Mouse (Mus musculus) liver, embryonic 15.5 days (tissue): ENCODE data around the gene Ankrd12. TPM values are rescaled to one million over a fixed set of nuclear protein-coding genes. Genes with fewer than 3 reads are reported as not detected.

ENCODE experiments used
- ATAC-seq: fragments of 200-750 bp; cut with Nextera tagmentation; 2 replicates; pipeline ENCODE4 v1.8.0; 2017; ENCODE audit warnings: moderate number of reproducible peaks, mild to moderate bottlenecking, moderate library complexity; ENCODE audit not compliant: insufficient read depth
- H3K27ac ChIP-seq: fragments of 300-500 bp; sonication (generic); replicated peaks from 2 replicates; pipeline ENCODE4 v1.5.1; 2015; ENCODE audit warnings: mild to moderate bottlenecking, inconsistent platforms
- H3K27me3 ChIP-seq: fragments of 300-500 bp; sonication (generic); 2 replicates; pipeline ENCODE4 v1.6.1; 2015; ENCODE audit warnings: mild to moderate bottlenecking, inconsistent platforms
- H3K36me3 ChIP-seq: fragments of 300-500 bp; sonication (generic); replicated peaks from 2 replicates; pipeline ENCODE4 v1.6.1; 2015; ENCODE audit warnings: moderate library complexity, mild to moderate bottlenecking, inconsistent platforms
- H3K4me1 ChIP-seq: fragments of 300-500 bp; sonication (generic); replicated peaks from 2 replicates; pipeline ENCODE4 v1.6.1; 2015; ENCODE audit warnings: inconsistent platforms
- H3K4me2 ChIP-seq: fragments of 300-500 bp; sonication (generic); 2 replicates; pipeline ENCODE4 v1.6.1; 2015; ENCODE audit warnings: moderate library complexity, mild to moderate bottlenecking, inconsistent platforms
- H3K4me3 ChIP-seq: fragments of 300-500 bp; sonication (generic); replicated peaks from 2 replicates; pipeline ENCODE4 v1.5.1; 2015; ENCODE audit warnings: mild to moderate bottlenecking, inconsistent platforms
- H3K9ac ChIP-seq: fragments of 300-500 bp; sonication (generic); 2 replicates; pipeline ENCODE4 v1.6.1; 2015; ENCODE audit warnings: moderate library complexity, mild to moderate bottlenecking, inconsistent platforms
- H3K9me3 ChIP-seq: fragments of 300-500 bp; sonication (generic); replicated peaks from 2 replicates; pipeline ENCODE4 v1.6.1; 2016; ENCODE audit warnings: inconsistent platforms
- WGBS: fragments of 180-500 bp; shearing (Covaris S2); methylation state at CpG from one replicate; pipeline ENCODE4 v1.1.7; 2015; ENCODE audit warnings: mixed read lengths; ENCODE audit not compliant: insufficient replicate concordance; 5-methylcytosine and 5-hydroxymethylcytosine counted together
- polyA plus RNA-seq: library from polyadenylated mRNA; unstranded; fragments of >200 nt; fragmentation: Nextera tagmentation; extraction: Ambion mirVana; gene quantifications from 2 replicates; pipeline ENCODE4 v1.2.1, GENCODE M21; 2015

Ankrd12 gene
- polyA plus RNA-seq, 1 experiment from 2014 or later = 6.8 TPM

DNA sequence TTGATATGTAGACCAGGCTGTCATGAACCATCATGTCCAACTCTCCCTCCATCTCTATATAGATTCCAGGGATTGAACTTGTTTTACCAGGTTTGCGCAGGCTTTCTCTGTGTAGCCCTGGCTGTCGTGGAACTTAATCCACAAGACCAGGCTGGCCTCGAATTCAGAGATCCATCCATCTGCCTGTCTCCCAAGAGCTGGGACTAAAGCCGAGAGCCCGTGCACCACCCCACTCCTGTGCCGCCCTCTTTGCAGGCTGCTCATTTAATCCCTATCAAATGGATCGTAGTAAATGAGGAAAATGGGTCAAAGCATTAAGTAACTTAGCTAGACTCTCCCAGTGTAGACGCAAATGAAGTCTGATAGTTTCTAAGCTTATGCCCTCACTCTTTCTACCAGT, 30.6 kb upstream of the Ankrd12 start:
- Histone ChIP-seq H3K4me2 (no peak overlapping the region), H3K27me3 (no peaks in the 10 kb centered on the region), H3K36me3 (no peaks in the 10 kb centered on the region), H3K9ac (no peak overlapping the region), H3K4me1 (peaks cover 41% of the 10 kb centered on the region), H3K9me3 (no peaks in the 10 kb centered on the region), H3K4me3 (no peak overlapping the region), H3K27ac (no peak overlapping the region)
- 62% methylated on average over 8 of the region's 8 CpGs for WGBS
- ATAC-seq = no peak

DNA sequence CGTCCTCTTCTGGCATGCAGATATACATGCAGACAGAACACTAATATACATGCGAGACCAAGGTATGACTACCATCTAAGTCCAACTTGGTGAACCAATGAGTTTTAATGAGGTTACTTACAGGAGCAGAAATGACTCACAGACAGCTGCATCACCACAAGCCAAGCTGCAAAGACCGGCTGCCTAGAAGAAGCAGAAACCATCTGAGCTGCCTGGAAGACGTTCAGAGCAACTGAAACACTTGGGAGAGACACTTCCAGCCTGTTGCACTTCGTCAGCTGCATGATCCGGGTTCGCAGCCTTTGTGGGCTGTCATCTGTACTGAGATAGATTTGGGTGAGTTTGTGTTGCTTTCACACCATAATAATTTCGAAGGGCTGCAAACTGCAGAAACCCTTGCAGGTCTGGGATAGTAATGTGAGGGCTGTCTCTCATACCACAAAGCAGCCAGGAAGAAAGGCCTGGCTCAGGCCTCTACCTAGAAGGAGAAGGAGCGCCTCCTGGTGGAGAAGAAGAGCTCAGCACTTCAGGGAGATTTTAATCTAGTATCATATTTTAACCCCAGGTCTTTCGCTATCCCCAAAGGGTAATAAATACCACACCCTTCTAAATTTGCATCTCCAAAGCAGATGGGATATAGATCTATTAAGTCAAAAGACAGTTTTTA, 29.8 kb upstream of the Ankrd12 start:
- no peak for ATAC-seq
- H3K27me3 ChIP-seq = no peaks in the 10 kb centered on the region
- H3K9ac ChIP-seq = no peak overlapping the region
- 50% methylated on average over 10 of the region's 10 CpGs for WGBS
- peak overlapping the region; percentile 5; the same call in 1 of the 2 replicates for H3K4me2 ChIP-seq
- H3K27ac ChIP-seq = no peak overlapping the region
- no peak overlapping the region for H3K4me3 ChIP-seq
- no peaks in the 10 kb centered on the region for H3K36me3 ChIP-seq
- no peaks in the 10 kb centered on the region for H3K9me3 ChIP-seq
- peaks cover 40% of the 10 kb centered on the region for H3K4me1 ChIP-seq

DNA sequence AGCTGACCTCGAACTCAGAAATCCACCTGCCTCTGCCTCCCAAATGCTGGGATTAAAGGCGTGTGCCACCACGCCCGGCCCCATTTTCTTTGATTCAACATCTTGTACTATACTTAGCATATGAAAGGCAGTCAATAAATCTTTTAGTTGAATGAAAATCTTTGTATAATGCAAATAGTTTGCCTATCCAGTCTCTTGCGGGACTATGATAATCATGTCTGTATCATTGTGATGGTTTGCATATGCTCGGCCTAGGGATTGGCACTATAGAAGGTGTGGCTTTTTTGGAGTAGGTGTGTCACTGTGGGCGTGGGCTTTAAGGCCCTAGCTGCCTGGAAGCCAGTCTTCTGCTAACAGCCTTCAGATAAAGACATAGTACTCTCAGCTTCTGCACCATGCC, 27.2 kb upstream of the Ankrd12 start:
- WGBS = 69% methylated on average over 7 of the region's 7 CpGs

DNA sequence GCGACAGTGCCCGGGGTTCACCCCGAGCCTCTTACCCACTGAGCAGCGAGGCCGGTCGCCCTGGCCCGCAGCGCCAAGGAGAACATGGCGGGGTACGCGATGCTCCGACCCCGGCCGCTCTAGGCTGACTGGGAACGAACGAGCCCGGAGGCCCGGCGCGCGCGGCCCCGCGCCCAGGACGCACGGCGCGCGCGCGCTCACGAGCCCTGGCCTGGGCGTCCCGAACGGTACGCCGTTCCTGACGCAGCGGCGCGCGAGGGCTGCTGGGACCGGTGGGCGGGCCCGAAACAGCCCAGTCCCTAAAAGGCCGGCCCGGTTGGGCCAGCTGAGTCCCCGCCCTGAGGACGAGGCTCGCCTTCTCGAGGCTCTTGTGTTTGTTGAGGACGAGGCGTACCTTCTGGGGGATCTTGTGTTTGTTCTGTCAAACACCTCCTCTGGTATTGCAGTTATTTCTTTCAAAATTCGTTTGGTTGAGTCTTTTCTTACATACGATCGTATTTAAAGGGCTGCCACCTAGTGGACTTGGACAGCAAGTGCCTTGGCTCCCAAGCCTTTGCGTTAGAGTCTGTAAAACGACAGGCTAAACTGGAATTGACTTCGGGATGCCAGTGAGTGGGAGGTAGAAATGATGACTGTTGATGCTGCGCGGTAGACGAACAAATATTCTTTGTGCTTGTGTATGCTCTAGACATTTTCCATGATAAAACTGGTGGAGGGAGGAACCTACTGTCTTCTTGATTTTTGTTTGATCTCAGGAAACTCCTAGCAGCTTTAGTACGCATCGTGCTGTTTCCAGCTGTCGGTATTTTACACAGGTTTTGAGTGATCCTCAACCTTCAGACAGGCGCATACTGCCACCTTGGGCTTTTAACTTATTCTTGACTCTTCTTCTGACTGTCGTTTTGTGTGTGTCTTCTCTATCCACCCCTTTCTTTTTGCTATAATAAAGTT, 24.8 kb upstream of the Ankrd12 start, which contains the start of gene Ndufv2:
Ndufv2 (minus strand) TSS at position 180 of the 951 bp plus-strand sequence.
- peak; percentile 99 for ATAC-seq
- WGBS = under 1% methylated on average over 67 of the region's 67 CpGs
- Histone ChIP-seq H3K9ac (peak within 1 kb of the TSS; percentile 95), H3K36me3 (0 out of 2 replicates have a peak, but pooled peaks cover 3% of the 10 kb centered on the region), H3K9me3 (no peaks in the 10 kb centered on the region), H3K4me1 (peaks cover 39% of the 10 kb centered on the region), H3K27me3 (no peaks in the 10 kb centered on the region), H3K4me3 (peak within 1 kb of the TSS; percentile 92), H3K27ac (peak within 1 kb of the TSS; percentile 94), H3K4me2 (peak within 1 kb of the TSS; percentile 85)

More for the DNA sequence above, 27.2 kb upstream of the Ankrd12 start:
- Histone ChIP-seq H3K4me2 (no peak overlapping the region), H3K36me3 (no peaks in the 10 kb centered on the region), H3K9me3 (no peaks in the 10 kb centered on the region), H3K4me1 (peaks cover 36% of the 10 kb centered on the region), H3K4me3 (no peak overlapping the region), H3K27ac (no peak overlapping the region), H3K27me3 (no peaks in the 10 kb centered on the region), H3K9ac (no peak overlapping the region)
- no peak for ATAC-seq

DNA sequence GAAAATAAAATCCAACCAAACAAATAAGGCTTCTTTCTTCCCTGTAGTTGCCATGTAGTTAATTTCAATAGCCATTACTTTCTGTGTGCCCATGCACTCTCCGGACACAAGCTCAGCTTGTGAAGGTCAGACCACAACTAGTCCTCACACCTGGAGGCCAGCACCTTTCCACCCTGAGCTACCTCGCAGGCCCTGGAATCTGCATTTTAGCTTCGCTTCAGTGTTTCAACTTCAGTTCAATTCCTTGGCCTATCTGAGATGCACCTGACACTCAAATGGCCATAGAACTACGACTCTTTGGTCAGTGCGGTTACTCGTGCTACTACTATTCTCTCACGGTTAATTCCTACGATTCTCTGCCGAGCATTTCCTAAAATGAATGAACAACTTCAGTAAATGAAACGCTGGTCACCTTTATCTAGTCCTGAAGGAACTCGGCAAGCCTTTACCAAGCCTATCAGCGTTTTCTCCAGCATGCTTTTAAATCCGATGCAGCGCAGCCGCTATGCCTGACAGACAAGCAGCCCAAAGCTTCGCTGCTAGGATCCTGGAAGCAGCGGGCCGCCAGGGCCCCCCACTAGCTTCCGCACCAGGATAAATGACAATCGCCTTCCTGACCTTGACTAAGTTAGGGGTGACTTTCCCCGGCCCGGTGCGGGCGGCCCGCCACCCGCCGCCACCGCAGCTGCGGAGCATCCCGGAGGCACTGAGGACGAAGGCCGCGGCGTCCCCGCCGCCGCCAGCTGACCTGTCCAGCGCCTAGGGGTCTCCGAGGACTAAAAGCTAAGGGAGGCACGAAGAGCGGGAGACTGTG, 23.9 kb upstream of the Ankrd12 start:
- H3K36me3 ChIP-seq = 0 out of 2 replicates have a peak, but pooled peaks cover 5% of the 10 kb centered on the region
- H3K9ac ChIP-seq = peak overlapping the region; percentile 95
- H3K4me1 ChIP-seq = peaks cover 38% of the 10 kb centered on the region
- no peaks in the 10 kb centered on the region for H3K9me3 ChIP-seq
- H3K4me3 ChIP-seq = peak overlapping the region; percentile 92
- ATAC-seq = peak; percentile 43
- under 1% methylated on average over 41 of the region's 41 CpGs for WGBS
- peak overlapping the region; percentile 94 for H3K27ac ChIP-seq
- H3K27me3 ChIP-seq = no peaks in the 10 kb centered on the region
- H3K4me2 ChIP-seq = peak overlapping the region; percentile 85

DNA sequence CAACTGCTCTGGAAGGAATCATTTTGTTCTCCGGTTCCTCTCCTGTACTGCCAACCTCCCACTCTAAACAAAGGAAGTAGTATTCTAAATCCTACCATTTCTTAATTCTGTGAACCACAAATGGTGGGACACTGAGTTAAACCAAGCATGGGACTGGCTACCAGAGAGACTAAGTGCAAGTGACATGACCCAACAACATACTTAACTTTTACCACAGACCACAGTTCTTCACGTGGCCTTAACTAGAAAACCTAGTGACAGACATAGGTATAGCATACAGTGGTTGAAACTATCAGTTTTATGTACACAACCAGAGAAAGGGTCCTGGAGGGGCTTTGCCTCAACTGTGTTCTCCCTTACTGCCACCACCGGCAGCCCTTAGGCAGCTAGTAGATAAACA, 15.8 kb upstream of the Ankrd12 start:
- Histone ChIP-seq H3K4me2 (no peak overlapping the region), H3K4me1 (peaks cover 4% of the 10 kb centered on the region; the same call in 1 of the 2 replicates), H3K27me3 (no peaks in the 10 kb centered on the region), H3K27ac (no peak overlapping the region), H3K4me3 (no peak overlapping the region), H3K9ac (no peak overlapping the region), H3K36me3 (peaks cover 25% of the 10 kb centered on the region), H3K9me3 (no peaks in the 10 kb centered on the region)
- no peak for ATAC-seq
- 74% methylated on average over 3 of the region's 3 CpGs for WGBS

DNA sequence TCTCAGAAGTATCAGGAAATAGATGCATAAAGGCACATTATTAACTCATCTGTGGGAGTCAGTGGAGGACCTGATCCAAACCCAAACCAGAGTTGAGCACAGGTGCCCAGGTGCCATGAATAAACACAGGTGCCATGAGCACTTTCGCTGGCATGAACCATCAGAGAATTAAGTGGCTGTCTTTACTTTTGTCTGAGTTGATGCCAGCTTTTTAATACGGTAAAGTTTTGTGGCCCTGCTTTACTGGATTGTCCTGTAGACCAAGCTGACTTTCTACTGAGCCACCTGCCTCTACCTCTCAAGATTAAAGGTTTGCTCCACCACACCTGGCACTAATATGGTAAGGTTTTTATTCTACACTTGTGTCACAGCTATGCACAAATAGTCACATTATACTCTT, 15.2 kb upstream of the Ankrd12 start:
- Histone ChIP-seq H3K4me3 (no peak overlapping the region), H3K4me1 (peaks cover 4% of the 10 kb centered on the region; the same call in 1 of the 2 replicates), H3K27ac (no peak overlapping the region), H3K27me3 (no peaks in the 10 kb centered on the region), H3K9ac (no peak overlapping the region), H3K9me3 (no peaks in the 10 kb centered on the region), H3K36me3 (peaks cover 28% of the 10 kb centered on the region), H3K4me2 (no peak overlapping the region)
- ATAC-seq = no peak
- WGBS = 89% methylated on average over 2 of the region's 2 CpGs

DNA sequence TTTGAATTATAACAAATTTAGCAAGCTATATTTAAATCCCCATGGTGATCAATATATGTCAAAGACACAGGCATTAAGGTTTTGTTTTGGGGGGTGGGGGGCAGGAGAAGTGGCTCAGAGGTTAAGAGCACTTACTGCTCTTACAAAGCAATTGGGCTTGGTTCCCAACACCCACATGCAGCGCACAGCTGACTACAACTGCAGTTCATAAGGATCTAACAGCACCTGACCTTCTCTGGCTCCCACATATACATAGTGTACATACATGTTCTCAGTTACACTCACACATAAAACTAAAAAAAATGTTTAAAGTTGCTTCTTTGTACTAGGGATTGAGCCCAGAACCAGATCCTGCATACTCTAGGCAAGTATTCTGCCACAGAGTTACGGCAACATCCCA, 14.5 kb upstream of the Ankrd12 start:
- no peaks in the 10 kb centered on the region for H3K9me3 ChIP-seq
- H3K4me1 ChIP-seq = no peaks in the 10 kb centered on the region
- no peaks in the 10 kb centered on the region for H3K27me3 ChIP-seq
- H3K4me2 ChIP-seq = no peak overlapping the region
- 86% methylated on average over 2 of the region's 2 CpGs for WGBS
- H3K27ac ChIP-seq = no peak overlapping the region
- peaks cover 32% of the 10 kb centered on the region for H3K36me3 ChIP-seq
- H3K4me3 ChIP-seq = no peak overlapping the region
- H3K9ac ChIP-seq = no peak overlapping the region
- no peak for ATAC-seq

DNA sequence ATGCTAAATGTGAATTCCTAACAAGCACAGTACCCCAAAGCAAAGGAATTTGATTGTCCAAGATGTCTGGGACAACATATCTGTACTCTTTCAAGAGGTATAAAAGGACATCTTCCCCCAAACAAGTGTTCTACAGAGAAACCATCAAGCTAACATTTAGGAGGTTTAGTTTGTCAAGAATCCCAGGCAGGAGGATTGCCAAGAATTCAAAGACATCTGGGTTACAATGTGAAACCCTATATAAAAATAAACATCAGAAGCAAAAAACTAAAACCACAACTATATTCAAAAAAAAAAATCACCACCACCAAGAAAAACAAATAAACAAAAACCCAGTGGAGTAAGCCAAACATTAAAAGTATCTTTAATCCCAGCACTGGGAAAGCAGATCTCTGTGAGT, 13.4 kb upstream of the Ankrd12 start:
- Histone ChIP-seq H3K9me3 (no peaks in the 10 kb centered on the region), H3K27ac (no peak overlapping the region), H3K36me3 (peaks cover 41% of the 10 kb centered on the region), H3K9ac (no peak overlapping the region), H3K4me3 (no peak overlapping the region), H3K4me2 (no peak overlapping the region), H3K4me1 (no peaks in the 10 kb centered on the region), H3K27me3 (no peaks in the 10 kb centered on the region)
- no peak for ATAC-seq

DNA sequence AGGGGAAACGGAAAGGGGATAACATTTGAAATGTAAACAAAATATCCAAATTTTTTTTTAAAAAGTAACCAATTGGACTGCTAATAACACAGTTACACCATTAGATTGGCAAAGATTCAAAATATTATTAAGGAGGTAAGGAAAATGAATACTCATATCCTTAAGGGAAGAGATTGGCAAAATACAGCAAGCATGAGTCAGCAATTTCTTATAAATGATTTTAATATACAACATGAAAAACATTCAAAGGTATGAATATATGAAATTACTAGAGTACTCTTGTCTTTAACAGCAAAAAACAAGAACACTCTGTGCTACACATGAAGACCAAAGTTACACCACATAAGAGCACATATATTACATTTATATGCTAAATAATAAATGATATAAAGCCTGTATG, 8.1 kb upstream of the Ankrd12 start:
- ATAC-seq = no peak
- Histone ChIP-seq H3K36me3 (peaks cover 61% of the 10 kb centered on the region), H3K27ac (no peak overlapping the region), H3K9me3 (no peaks in the 10 kb centered on the region), H3K9ac (no peak overlapping the region), H3K4me3 (no peak overlapping the region), H3K4me2 (no peak overlapping the region), H3K4me1 (no peaks in the 10 kb centered on the region), H3K27me3 (no peaks in the 10 kb centered on the region)
- WGBS = 90% methylated on average over 1 of the region's 1 CpGs

DNA sequence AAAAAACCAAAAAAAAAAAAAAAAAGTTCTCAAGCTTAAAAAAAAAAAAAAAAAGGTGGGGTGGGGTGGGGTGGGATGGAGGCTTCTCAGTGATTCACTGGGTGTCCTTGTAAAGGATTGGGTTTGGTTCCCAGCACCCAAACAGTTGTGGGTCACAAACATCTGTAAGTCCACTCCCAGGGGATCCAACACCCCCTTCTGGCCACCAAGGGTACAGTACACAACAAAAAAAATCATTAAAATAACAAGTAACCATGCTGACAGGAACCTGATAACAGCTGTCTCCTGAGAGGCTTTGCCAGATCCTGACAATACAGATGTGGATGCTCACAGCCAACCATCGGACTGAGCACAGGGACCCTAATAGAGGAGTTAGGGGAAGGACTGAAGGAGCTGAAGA, 7.6 kb upstream of the Ankrd12 start:
- H3K4me1 ChIP-seq = no peaks in the 10 kb centered on the region
- H3K4me3 ChIP-seq = no peak overlapping the region
- peaks cover 63% of the 10 kb centered on the region for H3K36me3 ChIP-seq
- ATAC-seq = no peak
- no peaks in the 10 kb centered on the region for H3K9me3 ChIP-seq
- no peak overlapping the region for H3K27ac ChIP-seq
- 54% methylated on average over 1 of the region's 1 CpGs for WGBS
- no peaks in the 10 kb centered on the region for H3K27me3 ChIP-seq
- no peak overlapping the region for H3K9ac ChIP-seq
- no peak overlapping the region for H3K4me2 ChIP-seq
